9 mouse cellular contexts compared by ENCODE assay signal in the genomic region with DNA sequence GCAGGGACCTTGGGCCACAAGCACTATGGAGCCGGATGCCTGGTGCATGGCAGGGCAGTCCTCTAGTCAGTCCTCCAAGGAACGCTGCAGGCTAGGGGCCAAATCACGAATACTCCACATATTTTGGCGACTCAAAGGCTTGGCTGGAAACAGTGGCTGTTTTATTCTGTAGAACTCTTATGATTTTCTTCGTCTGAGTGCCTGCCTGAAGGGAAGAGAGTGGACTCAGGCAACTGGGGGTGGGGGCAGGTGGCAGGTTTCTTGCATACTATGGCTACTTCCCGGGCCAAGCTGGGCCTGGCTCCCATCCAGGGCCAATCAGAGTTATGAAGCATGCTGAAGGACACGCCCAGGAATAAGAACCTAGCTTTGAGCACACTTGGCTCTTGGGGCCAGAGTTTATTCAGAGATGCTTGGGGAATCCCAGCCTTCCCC. TPM values are rescaled to one million over a fixed set of nuclear protein-coding genes. Genes with fewer than 3 reads are reported as not detected.
DNase-seq lines count a peak whose midpoint lies in the region.
"Had no signal": no experiment of that assay in that cellular context is flagged by ENCODE, and none has a peak within 500 bp of the region (broad histone marks: within the 10 kb centered on the region; RNA-seq: fewer than 3 reads in every experiment).

No protein-coding gene starts in this region.

- DNase-seq in adrenal gland, adult (ENCODE audit: inconsistent age in 2 of 2, low spot score in 1 of 2): peak; percentile 44 to 71
- DNase-seq in adrenal gland, adult 18-20 months (ENCODE audit: low spot score in 2 of 2): no peak
- peak; percentile 36 for DNase-seq in ovary, postnatal 36 days (ENCODE audit: low spot score)
- no peak for DNase-seq in ovary, postnatal 10 days (ENCODE audit: low spot score)
- peak; percentile 42 to 66 for DNase-seq in kidney, postnatal 36 days
- no peak for DNase-seq in embryo, embryonic 9.5 days (ENCODE audit: extremely low spot score)
- no peak for DNase-seq in embryo, embryonic 10 days (ENCODE audit: low spot score)
- no peak for DNase-seq in cerebellum, postnatal 4 days (ENCODE audit: low spot score in 2 of 2)
- DNase-seq: thymus, adult 2 months had no signal

RNA-seq across cellular contexts. Expression of a gene that starts 27.1 kb away (rescaled TPM):
- total RNA-seq in adrenal gland, adult 18-20 months (2021): 10 to 100 TPM; 24.6 to 34.8 TPM

Comparison
In these comparisons a context has a peak if more than half of its experiments do, and no peak if none do; other contexts are left out.
1. DNase-seq: peak in adrenal gland, adult (2 of 2), ovary, postnatal 36 days (single experiment) and kidney, postnatal 36 days (2 of 2); none in adrenal gland, adult 18-20 months (0 of 2), ovary, postnatal 10 days (single experiment), embryo, embryonic 9.5 days (single experiment), embryo, embryonic 10 days (single experiment) and cerebellum, postnatal 4 days (0 of 2).